Mouse (Mus musculus) left cerebral cortex, postnatal 14 days (tissue): ENCODE measurements at regions not wholly inside any gene's neighbourhood (a gene's known extent, or its start where the extent isn't known, plus 50 kb on each side); places are given as distances from the start of the nearest gene placed in this dataset.

Source experiments
- DNase-seq, 2 experiments: peaks; one replicate each; pipeline ENCODE4 v3.0.0; 2021 to 2022; ENCODE audit warnings: low spot score in 2 of 2, mixed read lengths in 1 of 2
- intact Hi-C: fragments of 180-260 bp; cut with DNase I; formaldehyde crosslinking; loops from one replicate; pipeline ENCODE4 v1.15.1; 2025

- DNase-seq = no peak
- intact Hi-C loops = no loop called here
Measured at GRCm38 (mm10) chr2:48402813-48403212, 411.1 kb upstream of the Acvr2a start.

GRCm38 (mm10) chr2:48404460-48404859, 409.4 kb upstream of the Acvr2a start:
- intact Hi-C loops = no loop called here
- DNase-seq = no peak

- intact Hi-C loops = no loop called here
- DNase-seq = no peak
Measured at GRCm38 (mm10) chr2:48407876-48408275, 406.0 kb upstream of the Acvr2a start.

- no peak for DNase-seq
Measured at GRCm38 (mm10) chr2:48409876-48410275, 404.0 kb upstream of the Acvr2a start.

GRCm38 (mm10) chr2:48411392-48411791, 402.5 kb upstream of the Acvr2a start:
- no peak for DNase-seq
- intact Hi-C loops = no loop called here

More at GRCm38 (mm10) chr2:48409876-48410275, 404.0 kb upstream of the Acvr2a start:
- intact Hi-C loops = no loop called here

- DNase-seq = no peak
- intact Hi-C loops = no loop called here
Measured at GRCm38 (mm10) chr2:48412683-48413440, 401.0 kb upstream of the Acvr2a start.

GRCm38 (mm10) chr2:48414596-48415481, 399.1 kb upstream of the Acvr2a start:
- no peak for DNase-seq
- intact Hi-C loops = no loop called here

GRCm38 (mm10) chr2:48416207-48416750, 397.6 kb upstream of the Acvr2a start:
- intact Hi-C loops = no loop called here
- no peak for DNase-seq

GRCm38 (mm10) chr2:48417000-48417596, 396.8 kb upstream of the Acvr2a start:
- intact Hi-C loops = no loop called here
- no peak for DNase-seq

- no peak for DNase-seq
- intact Hi-C loops = no loop called here
Measured at GRCm38 (mm10) chr2:48420791-48421190, 393.1 kb upstream of the Acvr2a start.

GRCm38 (mm10) chr2:48423861-48424442, 390.0 kb upstream of the Acvr2a start:
- intact Hi-C loops = no loop called here
- DNase-seq = peak; percentile 26 to 63

- no peak for DNase-seq
- intact Hi-C loops = no loop called here
Measured at GRCm38 (mm10) chr2:48424562-48424961, 389.3 kb upstream of the Acvr2a start.

- intact Hi-C loops = no loop called here
- no peak for DNase-seq
Measured at GRCm38 (mm10) chr2:48425200-48426090, 388.5 kb upstream of the Acvr2a start.

- DNase-seq = no peak
- intact Hi-C loops = no loop called here
Measured at GRCm38 (mm10) chr2:48432545-48432944, 381.4 kb upstream of the Acvr2a start.

- no peak for DNase-seq
- intact Hi-C loops = no loop called here
Measured at GRCm38 (mm10) chr2:48441296-48441990, 372.5 kb upstream of the Acvr2a start.

- no peak for DNase-seq
Measured at GRCm38 (mm10) chr2:48441991-48442544, 371.8 kb upstream of the Acvr2a start.

GRCm38 (mm10) chr2:48445898-48446604, 367.9 kb upstream of the Acvr2a start:
- DNase-seq = no peak

More at GRCm38 (mm10) chr2:48441991-48442544, 371.8 kb upstream of the Acvr2a start:
- intact Hi-C loops = no loop called here

More at GRCm38 (mm10) chr2:48445898-48446604, 367.9 kb upstream of the Acvr2a start:
- intact Hi-C loops = no loop called here
